Mouse (Mus musculus) kidney, embryonic 14.5 days (tissue): ENCODE measurements around the gene Ints14. TPM values are rescaled to one million over a fixed set of nuclear protein-coding genes. Genes with fewer than 3 reads are reported as not detected.

Source experiments
- ATAC-seq: fragments of 200-750 bp; cut with Nextera tagmentation; 2 replicates; pipeline ENCODE4 v1.8.0; 2017; ENCODE audit warnings: moderate number of reproducible peaks, mild to moderate bottlenecking, moderate TSS enrichment, moderate library complexity; ENCODE audit not compliant: low FRiP score, low TSS enrichment
- H3K27ac ChIP-seq: fragments of 300-500 bp; sonication (generic); 2 replicates; pipeline ENCODE4 v1.5.1; 2014; ENCODE audit warnings: low read depth, mild to moderate bottlenecking, low read length, moderate library complexity, mixed read lengths
- H3K27me3 ChIP-seq: fragments of 300-500 bp; sonication (generic); 2 replicates; pipeline ENCODE4 v1.6.1; 2014; ENCODE audit warnings: mild to moderate bottlenecking, low read length; ENCODE audit not compliant: control insufficient read depth, insufficient read depth
- H3K36me3 ChIP-seq: fragments of 300-500 bp; sonication (generic); 2 replicates; pipeline ENCODE4 v1.6.1; 2014; ENCODE audit warnings: low read length, mixed read lengths; ENCODE audit not compliant: control insufficient read depth, insufficient read depth
- H3K4me1 ChIP-seq: fragments of 300-500 bp; sonication (generic); 2 replicates; pipeline ENCODE4 v1.6.1; 2014; ENCODE audit warnings: low read length, mixed read lengths; ENCODE audit not compliant: control insufficient read depth, insufficient read depth
- H3K4me2 ChIP-seq: fragments of 300-500 bp; sonication (generic); replicated peaks from 2 replicates; pipeline ENCODE4 v1.6.1; 2014; ENCODE audit warnings: low read depth, mild to moderate bottlenecking, low read length
- H3K4me3 ChIP-seq: fragments of 300-500 bp; sonication (generic); 2 replicates; pipeline ENCODE4 v1.5.1; 2014; ENCODE audit warnings: mild to moderate bottlenecking, low read length
- H3K9ac ChIP-seq: fragments of 300-500 bp; sonication (generic); 2 replicates; pipeline ENCODE4 v1.6.1; 2014; ENCODE audit warnings: low read depth, mild to moderate bottlenecking, low read length, moderate library complexity
- H3K9me3 ChIP-seq: fragments of 300-500 bp; sonication (generic); 2 replicates; pipeline ENCODE4 v1.6.1; 2016; ENCODE audit warnings: low read length; ENCODE audit not compliant: control insufficient read depth
- WGBS: fragments of 180-500 bp; shearing (Covaris S2); extraction: QIAGEN DNeasy Blood & Tissue Kit; methylation state at CpG from one replicate; pipeline ENCODE4 v1.1.7; 2014; 5-methylcytosine and 5-hydroxymethylcytosine counted together
- polyA plus RNA-seq: library from polyadenylated mRNA; unstranded; fragments of >200 nt; fragmentation: Nextera tagmentation; extraction: Ambion mirVana; gene quantifications from 2 replicates; pipeline ENCODE4 v1.2.1, GENCODE M21; 2014

The Ints14 gene
- polyA plus RNA-seq, 1 experiment from 2014 or later = 71.6 TPM

DNA sequence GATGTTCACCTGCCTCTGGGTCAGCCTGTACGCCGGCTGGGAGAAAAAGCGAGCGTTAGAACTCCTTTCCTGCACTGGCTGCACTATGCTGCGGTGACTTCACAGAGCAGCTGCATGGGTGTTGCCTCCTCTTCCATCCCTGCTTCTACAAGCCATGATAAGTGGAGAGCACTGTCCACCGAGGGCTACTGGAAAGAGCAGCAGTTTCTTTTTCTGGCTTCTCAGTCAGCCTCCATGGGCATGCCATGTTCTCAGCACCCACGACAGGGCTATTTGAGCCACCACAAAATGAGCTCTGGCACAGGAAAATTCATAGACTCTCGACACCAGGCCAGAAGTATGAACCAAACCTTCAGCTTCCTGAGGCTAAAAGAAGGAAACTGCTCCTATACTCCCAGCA, 45.0 kb downstream of the Ints14 start:
- no peaks in the 10 kb centered on the region for H3K9me3 ChIP-seq
- H3K4me1 ChIP-seq = no peaks in the 10 kb centered on the region
- no peak for ATAC-seq
- H3K4me2 ChIP-seq = no peak overlapping the region
- 95% methylated on average over 8 of the region's 8 CpGs for WGBS
- no peak overlapping the region for H3K27ac ChIP-seq
- no peak overlapping the region for H3K4me3 ChIP-seq
- H3K9ac ChIP-seq = no peak overlapping the region
- H3K27me3 ChIP-seq = no peaks in the 10 kb centered on the region
- H3K36me3 ChIP-seq = peaks cover 34% of the 10 kb centered on the region

DNA sequence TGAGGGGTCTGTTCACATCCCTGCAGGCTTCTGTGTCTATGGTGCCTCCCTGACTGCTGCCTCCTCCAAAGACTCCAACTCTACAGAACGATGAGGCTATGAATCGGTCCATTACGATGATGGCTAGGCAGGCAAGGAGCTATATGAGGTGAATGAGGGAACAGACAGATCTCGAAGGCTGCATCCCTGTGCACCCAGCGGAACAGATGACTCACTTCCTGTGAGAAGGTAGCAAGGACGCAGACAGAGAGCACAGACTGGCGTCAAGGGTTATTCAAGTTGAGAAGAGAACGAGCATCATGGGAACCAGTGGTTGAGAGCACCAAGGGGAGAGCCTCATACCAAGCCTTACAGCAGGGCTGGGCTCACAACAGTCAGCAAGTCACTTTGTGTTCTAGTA, 49.9 kb downstream of the Ints14 start:
- peaks cover 8% of the 10 kb centered on the region for H3K36me3 ChIP-seq

DNA sequence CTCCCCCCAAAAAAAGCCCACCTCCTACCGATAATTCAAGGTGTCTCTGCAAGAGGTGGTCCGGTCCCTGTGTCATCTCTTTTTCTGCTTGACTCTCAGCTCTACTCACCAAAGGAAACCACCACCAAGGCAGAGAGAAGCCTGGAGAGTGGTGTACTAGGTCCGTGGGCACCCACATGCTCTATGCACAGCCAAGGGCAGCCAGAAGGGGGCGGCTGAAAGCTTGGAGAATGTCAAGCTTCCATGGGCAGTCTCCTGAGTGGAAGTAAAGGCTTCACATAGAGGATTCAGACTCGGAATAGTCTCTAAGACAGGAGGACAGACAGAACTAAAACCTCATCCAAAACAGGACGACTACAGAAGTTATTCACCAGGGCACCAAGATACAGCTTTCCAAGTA, 50.6 kb downstream of the Ints14 start:
- Histone ChIP-seq H3K4me1 (peaks cover 5% of the 10 kb centered on the region; the same call in 1 of the 2 replicates), H3K27ac (no peak overlapping the region), H3K4me2 (no peak overlapping the region), H3K9ac (no peak overlapping the region), H3K36me3 (peaks cover 1% of the 10 kb centered on the region; the same call in 1 of the 2 replicates), H3K9me3 (no peaks in the 10 kb centered on the region), H3K27me3 (no peaks in the 10 kb centered on the region), H3K4me3 (no peak overlapping the region)
- no peak for ATAC-seq
- 57% methylated on average over 6 of the region's 6 CpGs for WGBS

More for the DNA sequence above, 49.9 kb downstream of the Ints14 start:
- ATAC-seq = no peak
- H3K4me3 ChIP-seq = no peak overlapping the region
- H3K9ac ChIP-seq = no peak overlapping the region
- H3K27ac ChIP-seq = no peak overlapping the region
- 69% methylated on average over 8 of the region's 8 CpGs for WGBS
- H3K4me2 ChIP-seq = no peak overlapping the region
- no peaks in the 10 kb centered on the region for H3K9me3 ChIP-seq
- H3K4me1 ChIP-seq = no peaks in the 10 kb centered on the region; the same call in 1 of the 2 replicates
- H3K27me3 ChIP-seq = no peaks in the 10 kb centered on the region

DNA sequence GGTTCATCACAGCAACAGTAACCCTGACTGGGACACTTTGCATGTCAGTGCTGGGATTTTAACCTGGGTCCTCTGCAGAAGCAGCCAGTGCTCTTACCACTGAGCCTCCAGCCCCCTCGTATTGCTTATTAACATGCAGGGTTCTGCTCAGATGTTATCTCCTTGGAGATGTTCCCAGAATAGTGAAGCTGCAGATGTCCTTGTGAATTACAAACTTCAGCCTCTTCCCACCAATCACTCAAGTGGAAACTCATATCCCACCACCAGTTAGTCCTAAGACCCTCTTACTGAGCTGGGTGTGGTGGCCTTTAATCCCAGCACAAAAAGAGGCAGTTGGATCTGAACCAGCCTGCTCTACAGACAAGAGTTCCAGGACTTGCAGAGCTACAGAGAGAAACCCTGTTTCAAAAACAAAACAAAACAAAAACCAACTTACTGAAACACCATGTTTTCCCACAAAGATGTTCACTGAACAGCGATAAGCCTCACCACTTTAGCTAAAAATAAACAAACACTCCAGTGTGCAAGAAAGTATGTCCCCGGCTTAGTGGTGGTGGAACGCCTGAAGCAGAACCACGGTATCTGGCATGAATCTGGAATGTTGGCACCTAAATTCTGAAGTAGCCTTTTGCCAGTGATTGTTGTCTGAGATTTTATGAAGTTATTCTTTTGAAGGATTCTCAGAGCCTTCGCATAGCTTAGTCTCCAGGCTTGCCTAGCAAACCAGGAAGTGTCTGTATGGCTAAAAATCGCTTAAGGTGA, 54.9 kb downstream of the Ints14 start:
- Histone ChIP-seq H3K9ac (no peak overlapping the region), H3K36me3 (no peaks in the 10 kb centered on the region), H3K27ac (no peak overlapping the region), H3K27me3 (no peaks in the 10 kb centered on the region), H3K4me3 (no peak overlapping the region), H3K9me3 (no peaks in the 10 kb centered on the region), H3K4me2 (no peak overlapping the region), H3K4me1 (peaks cover 10% of the 10 kb centered on the region)
- 79% methylated on average over 7 of the region's 7 CpGs for WGBS
- no peak for ATAC-seq

DNA sequence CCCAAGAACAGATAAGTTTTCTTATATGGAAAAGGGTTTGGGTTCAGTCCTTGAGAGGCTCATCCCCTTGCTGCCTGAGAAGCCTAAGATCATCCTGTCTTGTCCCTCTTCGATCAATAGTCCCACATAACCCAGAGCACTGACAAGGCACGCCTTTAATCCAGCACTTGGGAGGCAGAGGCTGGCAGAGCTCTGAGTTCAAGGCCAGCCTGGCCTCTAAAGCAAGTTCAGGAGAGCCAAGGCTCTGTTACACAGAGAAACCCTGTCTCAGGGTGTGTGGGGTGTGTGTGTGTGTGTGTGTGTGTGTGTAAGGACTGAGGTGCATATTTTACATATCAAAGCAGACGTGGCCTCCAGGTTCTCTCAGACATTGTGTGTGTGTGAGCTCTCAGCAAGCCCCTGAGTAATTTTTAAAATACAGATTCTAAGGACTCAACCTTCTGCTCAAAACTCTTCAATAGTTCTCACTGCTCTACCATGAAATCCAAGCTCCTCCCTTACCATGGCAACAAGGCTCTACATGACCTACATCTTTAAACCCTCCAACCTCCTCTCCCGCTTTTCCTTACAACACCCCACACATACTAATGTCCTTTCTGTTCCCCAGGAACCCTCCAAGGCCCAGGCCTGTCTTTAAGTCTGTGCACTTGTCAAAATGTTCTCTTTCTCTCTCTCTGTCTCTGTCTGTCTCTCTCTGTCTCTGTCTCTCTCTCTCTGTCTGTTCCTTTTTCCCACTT, 55.7 kb downstream of the Ints14 start:
- H3K27me3 ChIP-seq = no peaks in the 10 kb centered on the region
- H3K9ac ChIP-seq = no peak overlapping the region
- H3K4me2 ChIP-seq = no peak overlapping the region
- H3K36me3 ChIP-seq = no peaks in the 10 kb centered on the region
- no peak overlapping the region for H3K27ac ChIP-seq
- H3K4me1 ChIP-seq = peaks cover 10% of the 10 kb centered on the region
- H3K9me3 ChIP-seq = no peaks in the 10 kb centered on the region
- no peak for ATAC-seq
- 85% methylated on average over 4 of the region's 4 CpGs for whole genome bisulfite sequencing
- no peak overlapping the region for H3K4me3 ChIP-seq

DNA sequence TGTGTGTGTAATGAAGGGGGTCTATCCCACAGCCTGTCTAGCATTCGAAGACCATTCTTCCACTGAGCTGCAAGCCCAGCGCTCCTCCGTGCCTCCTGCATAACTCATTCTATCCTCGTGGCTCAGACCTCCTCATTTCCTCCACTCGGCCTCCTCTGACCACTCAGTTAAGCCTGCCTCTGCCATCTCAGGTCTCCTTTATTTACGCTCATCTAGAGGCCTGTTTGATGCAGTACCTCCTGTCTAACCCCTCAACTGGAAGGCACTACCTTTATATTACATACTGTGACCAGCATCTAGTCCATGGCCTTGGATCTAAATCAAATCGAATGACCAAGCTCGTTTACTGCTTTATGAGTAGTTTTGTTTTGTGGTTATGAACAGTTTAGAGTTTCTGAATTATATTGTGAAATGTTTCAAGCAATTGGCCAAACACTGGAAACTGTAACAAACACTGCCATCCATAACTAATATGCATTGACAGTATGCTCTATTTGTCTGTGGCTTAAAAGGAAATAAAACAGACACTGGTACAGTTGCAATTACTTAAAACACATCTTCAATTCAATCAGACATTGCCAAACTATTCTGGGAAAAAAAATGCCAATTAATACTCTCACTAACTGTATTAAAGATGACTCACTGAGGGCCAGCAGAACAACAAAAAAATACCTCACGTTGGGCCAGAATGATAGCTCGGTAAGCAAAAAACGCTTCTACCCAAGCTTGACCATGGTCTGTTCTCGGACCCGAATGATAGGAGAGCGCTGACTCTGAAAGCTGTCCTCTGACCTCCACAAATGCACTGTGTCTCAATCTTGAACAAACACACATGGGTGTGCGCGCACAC, 56.5 kb downstream of the Ints14 start:
- no peaks in the 10 kb centered on the region for H3K36me3 ChIP-seq
- H3K4me2 ChIP-seq = no peak overlapping the region
- peaks cover 15% of the 10 kb centered on the region for H3K4me1 ChIP-seq
- no peaks in the 10 kb centered on the region for H3K27me3 ChIP-seq
- no peak overlapping the region for H3K9ac ChIP-seq
- no peaks in the 10 kb centered on the region for H3K9me3 ChIP-seq
- 77% methylated on average over 16 of the region's 16 CpGs for WGBS
- no peak overlapping the region for H3K27ac ChIP-seq
- no peak for ATAC-seq
- no peak overlapping the region for H3K4me3 ChIP-seq

DNA sequence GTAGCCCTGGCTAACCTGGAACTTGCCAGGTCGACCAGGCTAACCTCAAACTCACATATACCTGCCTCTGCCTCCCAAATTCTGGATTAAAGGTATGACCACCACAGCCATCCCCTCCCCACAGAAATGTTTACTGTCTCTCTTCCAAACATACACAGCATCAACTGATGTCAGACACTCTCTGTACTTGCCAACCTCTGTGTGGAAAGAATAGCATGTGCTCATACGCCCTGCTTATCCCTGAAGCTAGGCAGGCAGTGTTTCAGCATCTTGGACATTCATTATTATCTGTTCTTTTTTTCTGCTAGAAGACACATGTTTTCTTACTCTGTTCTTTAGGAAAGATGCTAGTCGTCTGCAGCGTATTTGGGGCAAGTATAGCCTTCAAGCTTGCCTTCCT, 57.2 kb downstream of the Ints14 start:
- no peaks in the 10 kb centered on the region for H3K9me3 ChIP-seq
- no peaks in the 10 kb centered on the region for H3K36me3 ChIP-seq
- no peak overlapping the region for H3K4me3 ChIP-seq
- no peak for ATAC-seq
- WGBS = 87% methylated on average over 4 of the region's 4 CpGs
- peaks cover 17% of the 10 kb centered on the region for H3K4me1 ChIP-seq
- no peak overlapping the region for H3K9ac ChIP-seq
- no peak overlapping the region for H3K4me2 ChIP-seq
- H3K27me3 ChIP-seq = no peaks in the 10 kb centered on the region
- H3K27ac ChIP-seq = no peak overlapping the region

DNA sequence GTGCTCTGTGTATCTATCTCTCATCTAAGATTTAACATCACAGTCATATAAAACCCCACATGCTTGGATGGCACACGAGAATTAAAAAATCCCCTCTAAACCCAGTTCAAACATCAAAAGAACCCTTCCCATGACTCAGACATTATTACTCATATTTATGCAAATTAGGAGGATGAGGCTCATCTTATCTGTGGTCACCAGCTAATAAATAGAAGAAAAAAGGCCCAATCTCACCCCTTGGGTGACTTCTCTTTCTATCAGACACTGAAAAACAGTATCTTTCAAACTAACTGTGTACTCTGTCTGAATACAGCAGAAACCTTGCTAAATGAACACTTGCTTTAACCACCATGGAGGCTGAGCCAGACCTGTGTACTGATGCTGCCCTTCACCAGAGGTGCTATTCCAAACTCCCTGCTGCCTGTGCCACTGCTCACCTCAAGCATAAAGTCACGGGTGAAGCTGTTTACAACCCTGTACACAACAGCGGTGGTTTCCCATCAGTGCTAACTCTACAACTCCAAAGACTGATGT, 58.0 kb downstream of the Ints14 start:
- 65% methylated on average over 3 of the region's 3 CpGs for WGBS
- H3K27ac ChIP-seq = no peak overlapping the region
- no peak for ATAC-seq
- no peak overlapping the region for H3K4me3 ChIP-seq
- no peak overlapping the region for H3K4me2 ChIP-seq
- H3K36me3 ChIP-seq = no peaks in the 10 kb centered on the region
- no peaks in the 10 kb centered on the region for H3K9me3 ChIP-seq
- peaks cover 17% of the 10 kb centered on the region for H3K4me1 ChIP-seq
- no peak overlapping the region for H3K9ac ChIP-seq
- H3K27me3 ChIP-seq = no peaks in the 10 kb centered on the region
